Mouse (Mus musculus) G1E (cell line): ENCODE data around the gene Wnt1.

Source experiments
- CTCF ChIP-seq: IDR thresholded peaks from 2 replicates; pipeline ENCODE4 v1.5.1; 2012; ENCODE audit warnings: low read depth, low read length, inconsistent platforms, mixed read lengths
- GATA1 ChIP-seq: IDR thresholded peaks from 2 replicates; pipeline ENCODE4 v1.6.1; 2012; ENCODE audit warnings: borderline replicate concordance, low read length, inconsistent platforms, mixed read lengths
- TAL1 ChIP-seq: conservative IDR thresholded peaks from 2 replicates; pipeline ENCODE4 v1.6.1; 2012; ENCODE audit warnings: low read depth, low read length, inconsistent platforms, mixed read lengths

DNA sequence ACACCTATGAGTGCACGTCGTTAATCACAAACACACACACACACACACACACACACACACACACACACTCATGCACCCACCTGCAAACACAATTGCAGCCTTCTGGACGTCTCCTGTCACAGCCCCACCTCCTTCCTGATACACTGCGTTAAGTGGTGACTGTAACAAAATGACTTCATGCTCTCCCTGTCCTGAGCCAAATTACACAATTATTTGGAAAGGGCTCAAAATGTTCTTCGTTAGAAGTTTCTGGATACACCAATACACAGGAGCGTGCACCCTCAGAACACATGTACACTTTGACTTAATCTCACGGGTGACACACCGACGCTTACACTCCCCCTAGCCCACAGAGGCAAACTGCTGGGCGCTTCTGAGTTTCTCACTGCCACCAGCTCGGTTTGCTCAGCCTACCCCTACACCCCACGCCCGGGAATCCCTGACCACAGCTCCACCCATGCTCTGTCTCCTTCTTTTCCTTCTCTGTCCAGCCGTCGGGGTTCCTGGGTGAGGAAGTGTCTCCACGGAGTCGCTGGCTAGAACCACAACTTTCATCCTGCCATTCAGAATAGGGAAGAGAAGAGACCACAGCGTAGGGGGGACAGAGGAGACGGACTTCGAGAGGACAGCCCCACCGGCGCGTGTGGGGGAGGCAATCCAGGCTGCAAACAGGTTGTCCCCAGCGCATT lies 541 bp upstream of the Wnt1 start:
- TF ChIP-seq CTCF (no peak; the same call in 1 of the 2 replicates), TAL1 (no peak), GATA1 (no peak)
